Mouse (Mus musculus) retina, adult 2 months (tissue): ENCODE measurements at regions not wholly inside any gene's neighbourhood (a gene's known extent, or its start where the extent isn't known, plus 50 kb on each side); places are given as distances from the start of the nearest gene placed in this dataset.

Experiments used
- DNase-seq: peaks from one replicate; pipeline ENCODE4 v3.0.0-alpha.2; 2012; ENCODE audit warnings: low read depth, low spot score

DNA sequence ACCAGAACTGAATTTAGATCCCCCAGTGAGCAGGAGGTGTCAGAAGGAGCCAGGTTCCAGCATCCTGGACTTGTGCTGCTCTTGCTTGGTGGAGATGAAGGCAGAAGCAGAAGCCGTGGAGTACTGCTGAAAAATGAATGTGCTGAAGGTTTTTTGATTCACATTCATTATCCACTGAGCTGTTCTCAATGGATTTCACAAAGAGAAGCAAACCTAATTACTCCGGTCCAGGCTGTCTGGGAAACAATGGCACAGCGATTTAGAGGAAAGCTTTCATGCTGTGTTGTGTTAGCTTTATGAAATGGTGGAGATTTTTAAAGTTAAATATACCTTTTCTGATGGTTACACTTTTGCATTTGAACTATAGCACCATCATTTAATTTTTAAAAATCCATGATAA lies 535.3 kb upstream of the Adgrl3 start:
- no peak for DNase-seq

DNA sequence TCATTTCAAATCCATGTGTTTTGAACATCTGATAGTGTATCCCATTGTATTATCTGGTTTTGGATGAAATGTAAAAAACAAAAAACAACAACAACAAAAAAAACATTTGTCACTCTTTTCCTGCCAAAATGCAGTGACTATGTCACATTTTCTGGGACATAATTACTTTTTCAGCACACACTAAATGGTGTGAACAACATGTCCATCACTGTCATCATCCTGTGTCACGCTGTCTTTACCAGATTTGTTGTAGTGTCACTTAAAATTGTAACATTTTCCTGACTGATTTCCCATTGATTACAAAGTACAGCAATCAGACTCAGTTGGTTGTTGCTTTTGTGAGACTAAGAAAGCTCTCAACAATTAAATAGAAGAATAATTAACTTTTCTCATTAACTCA lies 531.6 kb upstream of the Adgrl3 start:
- DNase-seq: no peak

DNA sequence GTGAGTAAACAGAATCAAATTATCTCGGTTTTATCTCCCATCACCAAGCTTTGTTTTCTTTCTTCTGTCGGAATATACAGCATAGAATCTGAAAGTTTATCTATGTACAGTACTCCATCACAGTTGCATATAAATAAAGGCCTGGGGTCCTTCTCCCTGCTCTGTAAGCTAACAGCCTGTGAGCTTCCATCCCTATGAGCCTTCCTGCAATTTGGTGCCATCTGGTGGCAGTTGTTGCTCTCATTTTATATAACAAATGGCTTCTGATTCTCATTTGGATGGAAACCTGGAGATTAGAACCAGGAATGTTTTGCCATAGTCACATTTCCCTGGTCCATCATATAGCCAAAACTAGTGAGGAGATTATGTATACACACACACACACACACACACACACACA lies 511.3 kb upstream of the Adgrl3 start:
- peak; percentile 34 for DNase-seq

DNA sequence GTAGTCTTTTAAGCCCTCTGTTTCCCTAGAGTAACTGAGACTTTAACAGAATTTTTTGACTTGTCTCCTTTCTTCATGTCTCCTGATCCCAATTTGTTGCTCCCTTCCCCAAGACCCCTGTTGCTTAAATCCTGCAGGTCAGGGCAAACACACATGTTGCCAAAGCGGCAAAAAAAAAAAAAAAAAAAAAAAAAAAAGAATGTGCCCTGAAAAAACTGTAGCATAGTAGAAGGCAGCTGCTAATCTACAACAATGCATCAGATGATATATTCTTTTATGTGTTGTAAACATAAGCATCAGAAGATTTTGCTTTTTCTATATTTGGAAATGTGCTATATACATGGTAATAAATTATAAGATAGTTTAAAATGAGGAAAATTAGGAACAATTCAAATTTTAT lies 479.9 kb upstream of the Adgrl3 start:
- no peak for DNase-seq

DNA sequence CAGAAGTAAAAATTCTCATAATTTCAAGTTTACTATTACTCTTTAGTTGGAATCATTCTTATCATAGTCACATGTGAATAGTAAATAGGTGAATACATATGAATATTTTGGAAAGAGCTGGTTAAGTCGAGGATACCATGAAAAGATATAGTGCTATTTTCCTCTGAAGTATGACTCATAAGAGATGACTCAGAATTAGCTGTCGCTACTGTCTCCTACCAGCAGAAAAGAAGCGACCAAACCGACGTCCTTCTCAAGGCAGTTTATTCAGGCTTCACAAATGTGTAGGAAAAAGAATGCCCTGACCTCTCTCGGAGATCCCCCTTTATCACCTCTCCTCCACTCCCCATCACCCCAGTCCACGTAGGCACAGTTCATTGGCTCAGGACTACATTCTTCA lies 468.3 kb upstream of the Adgrl3 start:
- DNase-seq: no peak

DNA sequence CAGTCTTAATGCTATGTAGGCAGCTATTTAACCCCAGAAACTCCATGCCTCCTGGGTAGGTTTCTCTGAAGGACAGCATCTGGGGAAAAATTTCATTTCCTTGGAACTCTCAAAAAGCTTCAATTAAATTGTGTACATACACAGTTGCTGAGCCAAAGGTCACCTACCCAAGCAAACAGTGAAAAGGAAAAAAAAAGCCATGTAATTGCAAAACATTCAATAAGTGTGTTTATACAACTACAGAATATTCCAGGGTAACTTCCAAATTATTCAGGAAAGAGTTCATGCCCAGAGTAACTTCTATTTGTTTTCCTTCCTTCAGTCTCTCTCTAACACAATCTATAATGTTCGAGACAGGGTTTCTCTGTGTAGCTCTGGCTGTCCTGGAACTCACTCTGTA lies 441.2 kb upstream of the Adgrl3 start:
- no peak for DNase-seq

DNA sequence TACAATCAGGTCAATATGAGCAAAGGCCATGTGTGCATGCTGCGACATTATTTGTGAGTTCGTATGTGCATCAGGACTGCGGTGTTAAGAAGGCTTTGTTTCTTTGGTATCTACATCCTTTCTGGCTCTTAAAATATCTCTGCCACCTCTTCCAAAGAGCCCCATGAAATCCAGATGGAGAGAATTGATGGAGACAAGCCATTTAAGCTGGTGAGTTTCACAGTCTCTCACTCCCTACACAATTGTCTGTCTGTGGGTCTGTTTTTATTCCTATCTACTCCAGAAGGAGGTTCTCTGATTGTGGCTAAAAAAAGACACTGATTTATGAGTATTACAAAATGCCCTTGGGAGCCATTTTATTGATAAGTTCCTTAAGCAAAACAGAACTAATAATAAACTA lies 408.4 kb upstream of the Adgrl3 start:
- no peak for DNase-seq

DNA sequence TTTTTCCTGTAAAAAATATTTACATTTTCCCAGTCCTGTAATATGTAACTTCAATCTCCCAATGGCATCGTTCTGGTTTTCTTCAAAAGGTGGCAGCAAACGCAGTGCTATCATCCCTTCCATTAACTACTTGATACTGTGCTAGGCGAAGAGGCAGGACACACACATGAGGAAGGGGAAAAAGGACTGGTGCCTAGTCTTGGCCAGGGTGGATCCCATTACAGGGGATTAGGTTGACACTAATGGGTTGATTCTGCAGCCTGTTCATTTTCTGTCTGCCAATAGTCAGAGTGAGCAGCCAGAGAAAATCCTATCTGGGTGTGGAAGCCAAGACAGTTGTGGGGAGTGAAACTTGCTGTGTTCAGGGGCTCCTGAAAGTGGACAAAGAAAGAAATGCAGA lies 392.7 kb upstream of the Adgrl3 start:
- no peak for DNase-seq

DNA sequence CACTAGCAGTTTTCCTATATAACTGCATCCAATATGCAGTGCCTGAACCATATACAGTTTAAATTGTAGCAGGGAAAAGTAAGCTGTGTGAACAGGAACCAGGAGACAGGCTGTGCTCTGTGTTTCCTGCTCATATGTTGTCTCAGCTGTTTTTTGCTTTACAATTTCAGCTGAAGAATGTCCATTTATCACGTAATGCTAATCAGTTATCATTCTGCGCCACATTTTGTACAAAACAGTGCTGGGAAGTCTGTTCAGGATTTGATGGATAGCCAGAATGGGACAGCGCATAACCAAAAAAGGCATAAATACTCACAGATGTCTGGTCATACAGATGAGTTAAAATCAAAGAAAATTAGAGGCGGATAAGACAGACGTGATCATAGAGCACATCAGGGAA lies 360.9 kb upstream of the Adgrl3 start:
- DNase-seq: no peak

DNA sequence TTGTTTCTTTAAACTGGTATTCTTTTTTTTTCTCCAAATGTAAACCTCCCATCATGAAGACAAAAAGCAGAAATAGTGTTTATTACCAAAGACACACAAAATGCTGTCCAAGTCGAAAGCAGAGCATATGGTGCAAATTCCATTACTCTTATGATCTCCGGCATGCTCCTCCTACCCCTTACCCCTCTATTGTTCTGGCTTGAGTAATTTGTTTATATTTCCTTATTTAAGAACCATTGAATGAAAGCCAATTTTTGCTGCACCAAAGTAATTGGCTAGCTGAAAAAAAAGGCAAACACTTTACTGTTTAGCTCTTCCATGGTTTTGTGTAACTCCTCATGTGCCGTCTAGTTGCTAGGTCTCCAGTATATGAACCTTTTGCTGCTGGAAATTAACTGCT lies 360.4 kb upstream of the Adgrl3 start:
- DNase-seq: no peak

DNA sequence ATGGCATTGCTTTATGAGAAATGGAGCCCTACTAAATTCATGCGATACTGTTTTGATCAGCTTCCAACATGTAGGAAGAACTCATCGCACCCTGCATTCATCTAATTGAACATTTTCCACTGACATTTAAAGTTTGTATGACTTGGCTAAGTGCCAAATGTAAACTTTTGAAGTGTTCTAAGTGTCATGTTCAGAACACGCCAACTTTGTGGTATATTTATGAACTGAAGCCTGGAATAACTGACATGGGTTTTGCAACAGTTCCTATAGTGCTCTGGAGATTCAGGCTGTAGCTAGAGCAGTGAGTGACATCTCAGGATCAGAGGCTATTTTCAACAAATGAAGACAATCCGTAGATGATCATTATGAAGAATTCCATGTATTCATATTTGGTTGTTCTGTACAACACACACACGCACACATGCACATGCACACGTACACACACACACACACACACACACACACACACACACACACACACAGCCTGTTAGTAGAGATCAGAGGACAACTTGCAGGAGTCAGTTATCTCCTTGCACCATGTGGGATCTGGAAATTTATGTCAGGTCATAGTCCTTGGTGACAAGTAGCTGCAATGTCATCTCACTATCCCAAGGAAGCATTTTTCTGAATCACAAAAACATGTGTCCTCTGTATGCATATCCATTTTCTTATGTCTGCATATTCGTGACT lies 349.5 kb upstream of the Adgrl3 start:
- DNase-seq: no peak

DNA sequence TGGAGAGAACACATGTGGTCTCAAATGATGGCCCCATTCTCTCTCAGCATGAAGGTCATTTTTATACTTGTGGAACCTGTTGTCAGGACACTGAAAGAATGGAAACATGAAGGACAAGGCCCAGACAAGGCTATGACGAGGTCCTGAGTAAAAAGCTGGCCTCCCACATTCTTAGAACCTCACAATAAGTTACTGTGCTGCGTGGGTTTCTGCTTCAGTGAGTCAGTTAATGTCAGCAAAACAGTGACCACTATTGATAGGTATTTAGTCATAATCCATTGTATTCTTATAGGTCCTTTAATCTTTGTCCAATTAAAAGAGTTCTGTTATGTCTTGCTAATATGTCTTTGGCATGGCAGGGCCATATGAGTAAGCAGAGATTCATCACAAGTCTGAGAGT lies 336.5 kb upstream of the Adgrl3 start:
- no peak for DNase-seq

DNA sequence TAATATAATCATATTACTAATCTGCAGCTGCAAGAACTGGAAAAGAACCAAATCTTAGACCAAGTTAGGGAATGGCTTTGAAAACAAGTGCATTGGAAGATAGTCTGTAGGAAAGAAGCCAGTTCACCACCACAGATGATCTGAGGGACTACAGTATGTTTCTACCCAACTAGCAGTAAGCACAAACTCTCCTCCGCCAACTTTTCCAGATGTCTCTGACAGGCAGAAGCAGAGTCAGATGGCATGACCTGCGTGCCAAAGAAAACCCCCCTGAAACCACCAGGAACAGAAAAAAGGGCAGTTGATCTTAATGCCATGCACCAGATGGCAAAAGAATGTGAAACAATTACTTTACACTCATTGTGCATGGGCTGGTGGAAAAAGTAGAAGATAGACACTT lies 319.1 kb upstream of the Adgrl3 start:
- no peak for DNase-seq

DNA sequence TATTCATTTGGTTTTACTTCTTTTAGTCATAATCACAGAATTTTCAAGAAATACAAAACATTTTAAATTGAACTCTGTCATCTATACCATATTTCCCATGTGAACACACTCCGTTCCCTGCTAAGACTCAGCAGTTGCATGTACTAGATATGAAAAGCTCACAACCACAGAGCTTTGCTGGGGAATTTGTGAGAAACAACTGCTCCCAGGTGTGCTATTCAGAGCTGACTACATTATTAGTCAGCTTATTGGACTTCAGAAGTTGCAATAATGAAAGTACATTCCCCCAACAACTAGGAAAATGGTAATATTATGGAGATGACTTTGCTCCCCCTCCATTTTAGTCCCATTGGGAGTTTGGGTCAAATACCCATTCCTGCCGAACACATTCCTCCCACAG lies 315.2 kb upstream of the Adgrl3 start:
- no peak for DNase-seq

DNA sequence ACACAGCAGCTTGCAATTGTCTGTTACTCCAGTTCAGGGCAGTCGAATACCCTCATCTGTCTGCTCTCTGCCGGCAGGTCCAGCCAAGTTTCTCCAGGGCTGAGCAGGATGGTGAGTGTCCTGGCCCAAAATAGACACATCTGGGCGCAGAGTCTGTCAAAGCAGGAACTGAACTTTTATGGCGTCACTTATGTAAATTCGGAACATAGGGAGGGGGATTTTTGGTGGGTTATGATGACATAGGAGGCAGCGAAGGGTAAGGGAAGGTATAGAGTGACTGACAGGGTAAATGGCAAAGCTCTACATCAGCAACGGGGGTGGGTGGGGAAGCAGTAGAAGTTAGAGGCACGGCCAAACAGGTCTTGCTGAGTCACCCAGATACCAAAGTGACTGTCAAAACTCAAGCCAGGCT lies 313.3 kb upstream of the Adgrl3 start:
- no peak for DNase-seq
